Mouse (Mus musculus) thymus, adult 2 months (tissue): Measurements from ENCODE around the gene Zfp715.

Experiments used
- CTCF ChIP-seq: fragments of 200-500 bp; IDR thresholded peaks from 2 replicates; pipeline ENCODE4 v1.5.1; 2012; ENCODE audit warnings: mild to moderate bottlenecking, control low read depth, low read length, moderate library complexity, borderline replicate concordance; ENCODE audit not compliant: control insufficient read depth, poor library complexity, insufficient read depth; ENCODE audit errors: extremely low read depth
- POLR2A ChIP-seq: fragments of 200-500 bp; IDR thresholded peaks from 2 replicates; pipeline ENCODE4 v1.6.1; 2012; ENCODE audit warnings: mild to moderate bottlenecking, low read length, control low read depth, moderate library complexity; ENCODE audit not compliant: control insufficient read depth, poor library complexity, insufficient read depth; ENCODE audit errors: extremely low read depth

DNA sequence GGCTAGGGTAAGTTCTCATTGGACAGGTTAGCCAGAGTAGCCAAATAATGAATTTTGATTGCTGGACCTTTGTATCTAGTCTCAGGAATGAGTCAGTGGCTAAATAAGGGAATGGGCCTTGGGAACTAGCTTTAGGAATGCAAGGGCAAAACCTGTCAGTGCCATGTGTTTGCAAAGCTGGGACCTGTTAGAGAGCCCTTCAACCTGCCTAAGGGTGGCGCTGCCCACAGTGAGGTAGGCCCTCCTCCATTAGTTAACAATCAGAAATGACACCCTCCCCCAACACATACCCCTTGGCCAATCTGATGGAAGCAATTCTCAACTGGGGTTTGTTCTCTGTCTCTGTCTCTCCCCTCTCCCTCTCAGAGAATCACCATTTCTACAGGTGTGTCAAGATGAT, 33.5 kb upstream of the Zfp715 start:
- TF ChIP-seq CTCF (no peak), POLR2A (no peak)
